Mouse (Mus musculus): ENCODE measurements around the gene Fam213a. TPM values are rescaled to one million over a fixed set of nuclear protein-coding genes. Genes with fewer than 3 reads are reported as not detected.

Fam213a gene
- polyA plus RNA-seq, 1 experiment: 11.6 TPM

DNA sequence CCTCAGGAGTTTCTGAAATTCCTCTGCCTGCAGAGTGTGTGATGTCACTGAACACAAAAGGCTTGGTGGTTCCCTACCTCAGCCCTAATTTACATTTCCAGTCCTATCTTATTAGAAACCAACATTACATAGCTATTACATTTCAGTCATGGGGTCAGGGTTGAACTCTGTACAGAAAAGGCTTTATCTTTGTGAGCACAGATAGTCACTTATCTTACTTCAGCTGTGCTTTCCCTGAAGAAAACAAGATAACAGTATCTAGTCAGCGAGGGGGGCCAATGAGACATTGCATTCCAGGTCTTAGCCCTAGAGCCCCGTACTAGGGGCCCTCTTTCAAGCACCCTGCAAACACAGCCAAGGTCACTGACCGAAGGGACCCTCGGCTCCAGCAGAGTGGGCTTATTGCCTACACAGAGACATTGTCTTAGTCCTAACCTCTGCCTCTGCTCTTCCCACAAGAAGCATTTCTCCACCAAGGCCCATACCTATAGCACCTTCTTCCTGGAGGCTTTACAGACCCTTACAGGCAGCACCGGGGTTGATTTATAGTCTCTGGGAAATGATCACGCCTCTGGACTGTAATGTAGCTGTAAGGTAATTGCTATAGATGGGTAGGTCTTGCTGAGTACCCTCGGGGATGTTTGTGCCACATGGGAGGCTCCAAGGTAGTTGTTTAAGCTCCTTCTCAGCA is 12.2 kb upstream of the Fam213a start:
- H3K36me3 ChIP-seq (replicated peaks; ENCODE audit: low read length): no peaks in the 10 kb centered on the region
- H3K4me3 ChIP-seq (replicated peaks): no peak overlapping the region
- peaks cover 25% of the 10 kb centered on the region for H3K4me1 ChIP-seq
- no peaks in the 10 kb centered on the region for H3K9me3 ChIP-seq
- H3K27me3 ChIP-seq (replicated peaks): no peaks in the 10 kb centered on the region
- TF ChIP-seq GATA1 (IDR thresholded peaks at IDR 0.05; ENCODE audit: borderline replicate concordance, low read length) (no peak), FLI1 (IDR thresholded peaks at IDR 0.05; ENCODE audit: low read length) (no peak)

DNA sequence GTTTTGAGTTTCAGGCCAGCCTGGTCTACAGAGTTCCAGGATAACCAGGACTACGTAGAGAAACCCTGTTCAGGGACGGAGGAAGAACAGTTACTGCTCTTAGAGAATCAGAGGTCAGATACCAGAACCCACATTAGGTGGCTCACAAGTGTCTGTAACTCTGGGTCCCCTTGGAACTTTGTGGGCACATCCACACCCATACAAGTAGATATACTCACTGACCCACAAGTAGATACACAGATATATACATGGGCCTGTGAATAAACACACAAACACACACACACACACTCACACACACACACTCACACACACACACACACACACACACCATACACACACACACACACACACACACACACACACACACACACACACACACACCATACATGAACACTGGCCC is 11.5 kb upstream of the Fam213a start:
- Histone ChIP-seq H3K36me3 (replicated peaks; ENCODE audit: low read length) (no peaks in the 10 kb centered on the region), H3K27me3 (replicated peaks) (no peaks in the 10 kb centered on the region), H3K9me3 (no peaks in the 10 kb centered on the region), H3K4me3 (replicated peaks) (no peak overlapping the region), H3K4me1 (peaks cover 25% of the 10 kb centered on the region)
- TF ChIP-seq GATA1 (IDR thresholded peaks at IDR 0.05; ENCODE audit: borderline replicate concordance, low read length) (no peak), FLI1 (IDR thresholded peaks at IDR 0.05; ENCODE audit: low read length) (no peak)

DNA sequence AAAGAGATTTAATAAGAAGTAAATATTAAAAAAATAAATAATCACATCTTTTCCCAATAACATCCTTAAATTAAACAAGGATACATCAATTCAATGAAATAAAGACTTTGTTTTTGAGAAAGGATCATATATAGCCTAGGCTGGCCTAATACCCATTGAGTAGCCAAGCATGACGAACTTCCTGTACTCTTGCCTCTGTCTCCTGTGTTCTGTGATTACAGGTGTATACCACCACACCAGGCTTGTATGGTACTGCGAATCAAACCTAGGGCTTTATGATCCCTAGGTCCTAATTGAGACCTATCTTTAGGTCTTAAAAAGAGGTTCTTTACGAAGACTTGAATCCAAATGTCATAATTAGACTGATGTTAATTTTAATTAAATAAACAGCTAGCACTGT is 7.7 kb upstream of the Fam213a start:
- no peaks in the 10 kb centered on the region for H3K27me3 ChIP-seq (replicated peaks)
- H3K9me3 ChIP-seq: no peaks in the 10 kb centered on the region
- H3K36me3 ChIP-seq (replicated peaks; ENCODE audit: low read length): no peaks in the 10 kb centered on the region
- no peak for TF ChIP-seq FLI1 (IDR thresholded peaks at IDR 0.05; ENCODE audit: low read length)
- TF ChIP-seq GATA1 (IDR thresholded peaks at IDR 0.05; ENCODE audit: borderline replicate concordance, low read length): no peak
- no peak overlapping the region for H3K4me3 ChIP-seq (replicated peaks)
- H3K4me1 ChIP-seq: peaks cover 25% of the 10 kb centered on the region

DNA sequence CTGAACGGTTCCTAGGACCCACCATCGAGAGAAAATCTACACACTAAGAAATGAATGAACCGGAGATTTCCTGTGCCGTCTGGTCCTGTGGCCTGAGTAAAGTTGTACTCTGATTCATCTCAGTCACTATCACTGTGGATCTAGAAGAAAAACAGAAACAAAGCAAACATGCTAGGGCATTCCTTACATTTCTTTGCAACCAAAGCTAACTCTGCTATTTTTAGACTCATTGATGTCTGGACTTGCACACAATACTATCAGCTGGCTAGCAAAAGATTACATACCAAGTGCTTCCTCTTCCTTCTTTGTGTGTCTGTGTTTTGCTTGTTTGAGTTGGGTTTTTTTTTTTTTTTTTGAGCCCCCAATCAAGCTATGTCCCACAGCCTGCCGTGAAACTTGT is 3.9 kb upstream of the Fam213a start:
- Histone ChIP-seq H3K4me1 (peaks cover 39% of the 10 kb centered on the region), H3K36me3 (replicated peaks; ENCODE audit: low read length) (no peaks in the 10 kb centered on the region), H3K9me3 (no peaks in the 10 kb centered on the region), H3K27me3 (replicated peaks) (no peaks in the 10 kb centered on the region), H3K4me3 (replicated peaks) (peak overlapping the region; percentile 66)
- TF ChIP-seq FLI1 (IDR thresholded peaks at IDR 0.05; ENCODE audit: low read length): no peak
- TF ChIP-seq GATA1 (IDR thresholded peaks at IDR 0.05; ENCODE audit: borderline replicate concordance, low read length): no peak

DNA sequence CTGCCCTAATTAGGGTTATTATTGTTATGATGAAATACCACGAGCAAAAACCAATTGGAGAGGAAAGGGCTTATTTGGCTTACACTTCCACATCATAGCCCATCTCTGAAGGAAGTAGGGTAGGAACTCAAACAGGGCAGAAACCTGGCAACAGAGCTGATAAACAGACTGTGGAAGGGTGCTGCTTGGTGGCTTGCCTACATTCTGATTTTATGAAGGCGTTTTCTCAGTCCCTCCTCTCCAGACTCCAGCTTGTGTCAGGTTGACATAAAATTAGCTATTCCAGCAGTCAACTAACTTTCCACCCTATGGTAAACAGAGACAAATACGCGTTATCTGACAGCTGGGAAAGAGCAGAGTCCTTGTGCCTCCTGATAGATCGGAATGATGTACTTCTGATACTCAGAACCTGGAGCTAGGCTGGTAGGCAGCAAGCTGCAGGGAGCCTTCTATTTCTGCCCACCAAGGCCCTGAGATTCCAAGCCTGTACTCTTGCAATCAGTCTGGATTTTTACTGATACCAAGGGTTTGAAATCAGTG is 1.2 kb upstream of the Fam213a start:
- no peak overlapping the region for H3K4me3 ChIP-seq (replicated peaks)
- H3K4me1 ChIP-seq: peaks cover 39% of the 10 kb centered on the region
- H3K27me3 ChIP-seq (replicated peaks): no peaks in the 10 kb centered on the region
- TF ChIP-seq FLI1 (IDR thresholded peaks at IDR 0.05; ENCODE audit: low read length): no peak
- no peak for TF ChIP-seq GATA1 (IDR thresholded peaks at IDR 0.05; ENCODE audit: borderline replicate concordance, low read length)
- H3K9me3 ChIP-seq: no peaks in the 10 kb centered on the region
- H3K36me3 ChIP-seq (replicated peaks; ENCODE audit: low read length): peaks cover 3% of the 10 kb centered on the region

DNA sequence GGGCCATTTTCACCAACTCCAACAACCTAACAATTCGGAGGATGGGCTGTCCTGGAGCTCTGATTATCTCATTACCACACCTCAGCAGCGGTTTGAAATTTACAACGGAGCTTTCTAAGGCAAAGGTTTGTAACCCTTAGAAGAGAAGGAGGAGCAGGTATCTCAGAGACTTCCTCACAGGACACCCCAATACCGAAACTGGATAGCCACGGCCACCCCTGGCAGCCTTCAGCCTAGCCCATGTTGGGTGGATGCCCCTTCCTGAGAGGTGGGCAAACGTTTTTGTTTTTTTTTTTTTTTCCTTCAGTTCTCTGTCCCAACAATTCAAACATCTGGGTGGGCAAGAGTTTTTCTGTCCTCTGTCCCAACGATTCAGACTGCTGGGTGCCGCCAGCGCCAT is 445 bp downstream of the Fam213a start:
- Histone ChIP-seq H3K36me3 (replicated peaks; ENCODE audit: low read length) (peaks cover 6% of the 10 kb centered on the region), H3K4me1 (peaks cover 37% of the 10 kb centered on the region), H3K9me3 (no peaks in the 10 kb centered on the region), H3K4me3 (replicated peaks) (peak overlapping the region; percentile 96), H3K27me3 (replicated peaks) (no peaks in the 10 kb centered on the region)
- no peak for TF ChIP-seq GATA1 (IDR thresholded peaks at IDR 0.05; ENCODE audit: borderline replicate concordance, low read length)
- TF ChIP-seq FLI1 (IDR thresholded peaks at IDR 0.05; ENCODE audit: low read length): no peak

DNA sequence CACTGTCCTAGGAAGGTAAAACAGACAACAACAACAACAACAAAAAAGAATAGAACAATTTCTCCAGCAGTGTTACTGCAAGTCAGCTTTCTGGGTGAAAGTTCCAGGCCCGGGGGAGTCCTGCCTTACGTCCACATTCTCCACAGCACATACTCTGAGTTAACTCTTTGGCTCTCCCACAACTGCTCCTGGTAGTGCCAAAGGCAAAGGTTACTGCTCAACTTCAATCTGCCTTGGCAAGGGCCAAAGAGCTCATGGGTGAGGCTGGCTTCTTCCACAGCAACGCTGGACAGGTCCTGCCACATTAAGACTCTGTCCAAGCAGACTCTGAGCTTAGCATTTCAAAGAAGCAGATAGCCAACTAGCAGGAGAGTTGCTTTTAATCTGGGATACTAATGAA is 1.7 kb downstream of the Fam213a start:
- Histone ChIP-seq H3K36me3 (replicated peaks; ENCODE audit: low read length) (peaks cover 6% of the 10 kb centered on the region), H3K4me1 (peaks cover 35% of the 10 kb centered on the region)
- no peak for TF ChIP-seq GATA1 (IDR thresholded peaks at IDR 0.05; ENCODE audit: borderline replicate concordance, low read length)
- TF ChIP-seq FLI1 (IDR thresholded peaks at IDR 0.05; ENCODE audit: low read length): no peak

DNA sequence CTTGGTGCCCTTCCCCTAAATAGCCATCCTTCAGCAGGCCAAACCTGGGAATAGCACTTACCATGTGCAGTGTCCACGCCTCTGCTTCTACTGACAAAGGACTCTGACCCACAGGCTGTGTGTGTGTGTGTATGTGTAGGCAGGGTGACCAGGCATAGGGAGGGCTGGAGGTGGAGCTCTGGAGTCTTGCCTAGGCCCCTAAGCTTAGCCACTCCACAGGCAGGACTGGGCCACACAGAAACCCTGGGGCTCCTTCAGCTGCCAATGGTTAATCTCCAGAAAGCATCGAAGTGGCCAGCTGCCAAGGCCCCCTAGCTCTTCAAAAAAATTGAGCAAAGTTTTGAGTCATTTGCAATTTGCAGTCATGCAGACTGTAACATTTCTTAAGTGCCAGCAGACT is 5.5 kb downstream of the Fam213a start:
- no peak for TF ChIP-seq FLI1 (IDR thresholded peaks at IDR 0.05; ENCODE audit: low read length)
- TF ChIP-seq GATA1 (IDR thresholded peaks at IDR 0.05; ENCODE audit: borderline replicate concordance, low read length): no peak
- peaks cover 15% of the 10 kb centered on the region for H3K36me3 ChIP-seq (replicated peaks; ENCODE audit: low read length)
- no peaks in the 10 kb centered on the region for H3K9me3 ChIP-seq
- H3K27me3 ChIP-seq (replicated peaks): no peaks in the 10 kb centered on the region
- peaks cover 35% of the 10 kb centered on the region for H3K4me1 ChIP-seq
- no peak overlapping the region for H3K4me3 ChIP-seq (replicated peaks)

More for the DNA sequence above, 1.7 kb downstream of the Fam213a start:
- Histone ChIP-seq H3K27me3 (replicated peaks) (no peaks in the 10 kb centered on the region), H3K9me3 (no peaks in the 10 kb centered on the region), H3K4me3 (replicated peaks) (no peak overlapping the region)

DNA sequence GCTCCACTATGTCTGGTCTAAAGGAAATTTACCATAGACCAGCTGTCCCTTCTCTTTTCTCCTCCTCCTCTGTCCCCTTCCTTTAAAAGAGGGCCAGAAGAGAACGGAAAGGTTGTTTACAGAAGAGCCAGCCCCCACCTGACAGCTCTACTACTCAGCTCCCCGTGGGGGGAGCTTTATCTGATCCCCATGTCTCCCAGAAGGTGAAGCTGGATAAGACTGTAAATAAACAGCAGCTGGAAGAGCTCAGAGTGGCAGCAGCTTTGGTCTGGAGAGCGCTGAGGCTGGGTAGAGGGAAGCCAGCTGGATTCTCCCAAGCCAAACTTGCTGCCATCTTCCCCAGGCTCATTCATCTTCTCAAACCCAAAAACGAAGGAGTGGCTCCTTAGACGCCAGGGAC is 5.9 kb downstream of the Fam213a start:
- Histone ChIP-seq H3K9me3 (no peaks in the 10 kb centered on the region), H3K4me3 (replicated peaks) (no peak overlapping the region), H3K36me3 (replicated peaks; ENCODE audit: low read length) (peaks cover 17% of the 10 kb centered on the region), H3K4me1 (peaks cover 33% of the 10 kb centered on the region), H3K27me3 (replicated peaks) (no peaks in the 10 kb centered on the region)
- TF ChIP-seq GATA1 (IDR thresholded peaks at IDR 0.05; ENCODE audit: borderline replicate concordance, low read length): no peak
- TF ChIP-seq FLI1 (IDR thresholded peaks at IDR 0.05; ENCODE audit: low read length): no peak

DNA sequence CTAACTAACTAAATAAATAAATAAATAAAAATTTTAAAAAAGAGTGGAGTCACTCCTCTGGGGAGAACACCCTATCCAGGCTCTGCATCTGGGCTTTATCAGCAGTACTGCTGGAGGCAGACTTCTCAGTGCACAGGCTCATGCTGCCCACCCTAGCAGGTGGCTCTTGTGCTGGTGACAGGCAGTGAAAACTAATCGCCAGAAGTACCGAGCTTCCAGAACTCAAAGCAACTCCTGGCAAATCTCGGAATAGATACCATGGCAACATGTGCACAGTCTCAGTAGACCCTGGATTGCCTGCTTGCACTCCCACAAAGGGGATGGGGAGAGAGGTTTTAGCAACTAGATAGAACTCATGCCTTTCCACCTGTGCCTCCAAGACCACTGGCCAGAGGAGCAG is 6.7 kb downstream of the Fam213a start:
- Histone ChIP-seq H3K27me3 (replicated peaks) (no peaks in the 10 kb centered on the region), H3K36me3 (replicated peaks; ENCODE audit: low read length) (peaks cover 25% of the 10 kb centered on the region), H3K9me3 (no peaks in the 10 kb centered on the region), H3K4me3 (replicated peaks) (no peak overlapping the region), H3K4me1 (peaks cover 33% of the 10 kb centered on the region)
- no peak for TF ChIP-seq FLI1 (IDR thresholded peaks at IDR 0.05; ENCODE audit: low read length)
- no peak for TF ChIP-seq GATA1 (IDR thresholded peaks at IDR 0.05; ENCODE audit: borderline replicate concordance, low read length)
